Mouse (Mus musculus): Measurements from ENCODE around the gene Sgsm1. TPM values are rescaled to one million over a fixed set of nuclear protein-coding genes. Genes with fewer than 3 reads are reported as not detected.

Gene Sgsm1
- total and polyA plus RNA-seq, 2 experiments from 2014 or later = 15.2 to 43.4 TPM

GRCm38 (mm10) chr5:113208622-113209400, 101.8 kb downstream of the Sgsm1 start:
- DNase-seq (ENCODE audit: low spot score) (peak; percentile 74), ATAC-seq (peak; percentile 85)
- Histone ChIP-seq H3K4me2 (ENCODE audit: low read depth, low read length) (0 out of 2 replicates have a peak overlapping the region, but pooled peaks have one; percentile 5), H3K36me3 (ENCODE audit: insufficient read depth, low read length) (no peaks in the 10 kb centered on the region), H3K27ac (peak overlapping the region; percentile 64), H3K9ac (replicated peaks; ENCODE audit: low read length) (peak overlapping the region; percentile 17; the same call in 1 of the 2 replicates), H3K27me3 (ENCODE audit: insufficient read depth, low read length) (no peaks in the 10 kb centered on the region), H3K4me3 (ENCODE audit: low read length) (no peak overlapping the region), H3K4me1 (ENCODE audit: insufficient read depth, low read length) (peaks cover 10% of the 10 kb centered on the region), H3K9me3 (ENCODE audit: low read length) (no peaks in the 10 kb centered on the region)
- TF ChIP-seq CTCF (IDR thresholded peaks at IDR 0.05; ENCODE audit: low read depth) = no peak
- WGBS = 29% methylated on average over 11 of the region's 11 CpGs

- DNase-seq (ENCODE audit: low spot score) (no peak), ATAC-seq (no peak)
- Histone ChIP-seq H3K4me2 (ENCODE audit: low read depth, low read length) (no peak overlapping the region), H3K36me3 (ENCODE audit: insufficient read depth, low read length) (no peaks in the 10 kb centered on the region), H3K4me1 (ENCODE audit: insufficient read depth, low read length) (peaks cover 10% of the 10 kb centered on the region), H3K9me3 (ENCODE audit: low read length) (no peaks in the 10 kb centered on the region), H3K27me3 (ENCODE audit: insufficient read depth, low read length) (no peaks in the 10 kb centered on the region), H3K4me3 (ENCODE audit: low read length) (no peak overlapping the region), H3K9ac (replicated peaks; ENCODE audit: low read length) (no peak overlapping the region), H3K27ac (0 out of 2 replicates have a peak overlapping the region, but pooled peaks have one; percentile 7)
- no peak for TF ChIP-seq CTCF (IDR thresholded peaks at IDR 0.05; ENCODE audit: low read depth)
- WGBS = 36% methylated on average over 4 of the region's 4 CpGs
Observed at GRCm38 (mm10) chr5:113208048-113208447, 102.5 kb downstream of the Sgsm1 start.

GRCm38 (mm10) chr5:113206670-113207352, 103.8 kb downstream of the Sgsm1 start:
- Histone ChIP-seq H3K9me3 (ENCODE audit: low read length) (no peaks in the 10 kb centered on the region), H3K4me1 (ENCODE audit: insufficient read depth, low read length) (peaks cover 10% of the 10 kb centered on the region), H3K27me3 (ENCODE audit: insufficient read depth, low read length) (no peaks in the 10 kb centered on the region), H3K36me3 (ENCODE audit: insufficient read depth, low read length) (no peaks in the 10 kb centered on the region), H3K9ac (replicated peaks; ENCODE audit: low read length) (no peak overlapping the region), H3K27ac (no peak overlapping the region), H3K4me2 (ENCODE audit: low read depth, low read length) (no peak overlapping the region), H3K4me3 (ENCODE audit: low read length) (no peak overlapping the region)
- no peak for TF ChIP-seq CTCF (IDR thresholded peaks at IDR 0.05; ENCODE audit: low read depth)
- ATAC-seq (no peak), DNase-seq (ENCODE audit: low spot score) (no peak)
- 56% methylated on average over 9 of the region's 9 CpGs for WGBS

GRCm38 (mm10) chr5:113204193-113204592, 106.4 kb downstream of the Sgsm1 start:
- H3K4me2 ChIP-seq (ENCODE audit: low read depth, low read length) = no peak overlapping the region
- ATAC-seq (no peak), DNase-seq (ENCODE audit: low spot score) (no peak)
- H3K4me1 ChIP-seq (ENCODE audit: insufficient read depth, low read length) = peaks cover 4% of the 10 kb centered on the region; the same call in 1 of the 2 replicates
- WGBS = 83% methylated on average over 9 of the region's 9 CpGs
- H3K9me3 ChIP-seq (ENCODE audit: low read length) = no peaks in the 10 kb centered on the region
- H3K36me3 ChIP-seq (ENCODE audit: insufficient read depth, low read length) = no peaks in the 10 kb centered on the region
- TF ChIP-seq CTCF (IDR thresholded peaks at IDR 0.05; ENCODE audit: low read depth) = no peak
- no peak overlapping the region for H3K9ac ChIP-seq (replicated peaks; ENCODE audit: low read length)
- no peak overlapping the region for H3K4me3 ChIP-seq (ENCODE audit: low read length)
- no peak overlapping the region for H3K27ac ChIP-seq
- H3K27me3 ChIP-seq (ENCODE audit: insufficient read depth, low read length) = no peaks in the 10 kb centered on the region

- no peaks in the 10 kb centered on the region for H3K36me3 ChIP-seq (ENCODE audit: insufficient read depth, low read length)
- ATAC-seq (no peak), DNase-seq (ENCODE audit: low spot score) (no peak)
- no peaks in the 10 kb centered on the region for H3K9me3 ChIP-seq (ENCODE audit: low read length)
- H3K27ac ChIP-seq = no peak overlapping the region
- no peak overlapping the region for H3K4me3 ChIP-seq (ENCODE audit: low read length)
- no peak overlapping the region for H3K9ac ChIP-seq (replicated peaks; ENCODE audit: low read length)
- 82% methylated on average over 10 of the region's 10 CpGs for WGBS
- H3K4me1 ChIP-seq (ENCODE audit: insufficient read depth, low read length) = 0 out of 2 replicates have a peak, but pooled peaks cover 4% of the 10 kb centered on the region
- TF ChIP-seq CTCF (IDR thresholded peaks at IDR 0.05; ENCODE audit: low read depth) = no peak
- H3K27me3 ChIP-seq (ENCODE audit: insufficient read depth, low read length) = no peaks in the 10 kb centered on the region
- no peak overlapping the region for H3K4me2 ChIP-seq (ENCODE audit: low read depth, low read length)
Observed at GRCm38 (mm10) chr5:113199772-113200134, 110.8 kb downstream of the Sgsm1 start.

GRCm38 (mm10) chr5:113199126-113199771, 111.3 kb downstream of the Sgsm1 start:
- Histone ChIP-seq H3K4me1 (ENCODE audit: insufficient read depth, low read length) (0 out of 2 replicates have a peak, but pooled peaks cover 4% of the 10 kb centered on the region), H3K27ac (peak overlapping the region; percentile 48; the same call in 1 of the 2 replicates), H3K27me3 (ENCODE audit: insufficient read depth, low read length) (no peaks in the 10 kb centered on the region), H3K9ac (replicated peaks; ENCODE audit: low read length) (no peak overlapping the region), H3K36me3 (ENCODE audit: insufficient read depth, low read length) (no peaks in the 10 kb centered on the region), H3K4me3 (ENCODE audit: low read length) (no peak overlapping the region), H3K9me3 (ENCODE audit: low read length) (no peaks in the 10 kb centered on the region), H3K4me2 (ENCODE audit: low read depth, low read length) (no peak overlapping the region)
- no peak for DNase-seq (ENCODE audit: low spot score)
- TF ChIP-seq CTCF (IDR thresholded peaks at IDR 0.05; ENCODE audit: low read depth) = no peak
- WGBS = 47% methylated on average over 8 of the region's 8 CpGs
- no peak for ATAC-seq

Measured in hindbrain, postnatal 0 days (tissue).